Mouse (Mus musculus): ENCODE data around the gene Ak5. TPM values are rescaled to one million over a fixed set of nuclear protein-coding genes. Genes with fewer than 3 reads are reported as not detected.

The Ak5 gene
- polyA plus RNA-seq, 1 experiment from 2014 or later = 3.1 TPM

DNA sequence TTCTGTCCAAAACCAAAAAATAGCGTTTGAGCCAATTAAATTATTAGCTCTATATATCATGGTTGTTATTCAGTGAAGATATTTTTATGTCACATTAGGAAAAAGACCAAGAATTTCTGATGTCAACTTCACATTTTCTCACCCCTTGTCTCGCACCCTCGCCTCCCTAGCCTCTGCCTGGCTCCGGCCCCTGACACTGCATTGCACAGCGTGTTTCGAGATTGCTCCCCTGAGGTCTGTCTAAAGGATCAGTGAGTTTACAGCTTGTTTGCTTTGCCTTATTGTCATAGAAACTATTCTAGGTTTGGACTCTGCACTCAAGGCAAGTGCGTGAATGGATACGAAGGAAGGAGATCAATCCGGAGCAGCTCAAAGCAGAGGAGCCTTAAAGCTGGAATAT lies 20.9 kb upstream of the Ak5 start:
- no peaks in the 10 kb centered on the region for H3K9me3 ChIP-seq
- peaks cover 4% of the 10 kb centered on the region; the same call in 1 of the 2 replicates for H3K4me1 ChIP-seq
- 63% methylated on average over 9 of the region's 9 CpGs for WGBS
- no peak overlapping the region for H3K4me3 ChIP-seq (replicated peaks)
- H3K27me3 ChIP-seq (replicated peaks) = no peaks in the 10 kb centered on the region
- no peak overlapping the region for H3K9ac ChIP-seq
- H3K4me2 ChIP-seq = no peak overlapping the region
- H3K27ac ChIP-seq = no peak overlapping the region
- no peak for ATAC-seq (ENCODE audit: insufficient read depth, low FRiP score, low read depth)
- no peaks in the 10 kb centered on the region for H3K36me3 ChIP-seq

DNA sequence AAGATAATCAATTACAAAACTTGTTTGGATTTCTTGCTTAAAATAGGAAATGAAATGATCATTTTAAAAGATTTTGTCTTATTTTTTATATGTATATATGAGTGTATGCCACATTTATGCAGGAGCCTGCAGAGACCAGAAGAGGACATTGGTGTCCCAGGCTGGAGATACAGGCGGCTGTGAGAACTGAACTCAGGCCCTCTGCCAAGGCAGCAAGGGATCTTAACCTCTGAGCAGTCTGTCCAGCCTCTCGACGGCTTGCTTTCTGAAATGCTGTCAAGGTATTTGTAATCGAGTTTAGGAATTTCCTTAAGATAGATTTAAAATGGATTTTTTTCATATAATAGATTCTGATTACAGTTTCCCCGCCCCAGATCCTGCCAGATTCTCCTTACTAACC lies 20.4 kb upstream of the Ak5 start:
- Histone ChIP-seq H3K27me3 (replicated peaks) (no peaks in the 10 kb centered on the region), H3K9ac (no peak overlapping the region), H3K4me2 (no peak overlapping the region), H3K27ac (no peak overlapping the region), H3K9me3 (no peaks in the 10 kb centered on the region), H3K36me3 (no peaks in the 10 kb centered on the region), H3K4me3 (replicated peaks) (no peak overlapping the region), H3K4me1 (peaks cover 4% of the 10 kb centered on the region; the same call in 1 of the 2 replicates)
- WGBS = 50% methylated on average over 5 of the region's 5 CpGs
- no peak for ATAC-seq (ENCODE audit: insufficient read depth, low FRiP score, low read depth)

GRCm38 (mm10) chr3:152674663-152675062 lies 6.5 kb upstream of the Ak5 start:
- no peaks in the 10 kb centered on the region for H3K4me1 ChIP-seq
- no peaks in the 10 kb centered on the region for H3K36me3 ChIP-seq
- H3K4me2 ChIP-seq = no peak overlapping the region
- WGBS = 68% methylated on average over 6 of the region's 6 CpGs
- no peaks in the 10 kb centered on the region for H3K27me3 ChIP-seq (replicated peaks)
- H3K4me3 ChIP-seq (replicated peaks) = no peak overlapping the region
- no peak for ATAC-seq (ENCODE audit: insufficient read depth, low FRiP score, low read depth)
- no peaks in the 10 kb centered on the region for H3K9me3 ChIP-seq
- no peak overlapping the region for H3K27ac ChIP-seq
- H3K9ac ChIP-seq = no peak overlapping the region

- WGBS = 70% methylated on average over 3 of the region's 3 CpGs
- no peaks in the 10 kb centered on the region for H3K9me3 ChIP-seq
- no peak overlapping the region for H3K27ac ChIP-seq
- ATAC-seq (ENCODE audit: insufficient read depth, low FRiP score, low read depth) = no peak
- peaks cover 8% of the 10 kb centered on the region for H3K4me1 ChIP-seq
- H3K9ac ChIP-seq = no peak overlapping the region
- no peaks in the 10 kb centered on the region for H3K36me3 ChIP-seq
- no peak overlapping the region for H3K4me3 ChIP-seq (replicated peaks)
- H3K27me3 ChIP-seq (replicated peaks) = peaks cover 12% of the 10 kb centered on the region
- no peak overlapping the region for H3K4me2 ChIP-seq
Observed at GRCm38 (mm10) chr3:152669783-152670182, 1.6 kb upstream of the Ak5 start.

DNA sequence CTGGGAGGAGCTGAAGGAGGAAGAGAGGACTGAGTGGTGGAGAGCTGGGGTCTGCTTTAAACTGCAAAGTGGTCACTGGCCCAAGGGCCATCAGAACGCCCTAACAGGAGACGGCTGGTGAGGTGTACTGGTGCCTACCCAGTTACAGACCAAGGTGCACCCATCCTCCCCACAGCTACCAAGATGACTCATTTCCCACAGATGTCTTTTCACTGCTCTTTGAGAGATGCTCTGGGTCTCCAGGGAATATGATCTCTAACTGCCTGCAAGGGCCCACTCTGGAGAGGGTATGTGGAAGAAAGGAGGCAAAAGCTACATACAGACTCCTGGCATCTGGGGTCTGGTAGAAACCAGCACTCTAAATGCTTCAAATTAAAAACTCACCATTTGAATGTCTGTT lies 633 bp upstream of the Ak5 start:
- Histone ChIP-seq H3K4me2 (no peak overlapping the region), H3K4me3 (replicated peaks) (no peak overlapping the region), H3K27ac (no peak overlapping the region), H3K9ac (no peak overlapping the region), H3K4me1 (peaks cover 8% of the 10 kb centered on the region), H3K27me3 (replicated peaks) (peaks cover 12% of the 10 kb centered on the region), H3K9me3 (no peaks in the 10 kb centered on the region), H3K36me3 (no peaks in the 10 kb centered on the region)
- 92% methylated on average over 2 of the region's 2 CpGs for WGBS
- ATAC-seq (ENCODE audit: insufficient read depth, low FRiP score, low read depth) = no peak

GRCm38 (mm10) chr3:152667356-152668211 lies 576 bp downstream of the Ak5 start:
- WGBS = 1% methylated on average over 69 of the region's 82 CpGs
- H3K4me1 ChIP-seq = peaks cover 8% of the 10 kb centered on the region
- ATAC-seq (ENCODE audit: insufficient read depth, low FRiP score, low read depth) = peak; percentile 72

DNA sequence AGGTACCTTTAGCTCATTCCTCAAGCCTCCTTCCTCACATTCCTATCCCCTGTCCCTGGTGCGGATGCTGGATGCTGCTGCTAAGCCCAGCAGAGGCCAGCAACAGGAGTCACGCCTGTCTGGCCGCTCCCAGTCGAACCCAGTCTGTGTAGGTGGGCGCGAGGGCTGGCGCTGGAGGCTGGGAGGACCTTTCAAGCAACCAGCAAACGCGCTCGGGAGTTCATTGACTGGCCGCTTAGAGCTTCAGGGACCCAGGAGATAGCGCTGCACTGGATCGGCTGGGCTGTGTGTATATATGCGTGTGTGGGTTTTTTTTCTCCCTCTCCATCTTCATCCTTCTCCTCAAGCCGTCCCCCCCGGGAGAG lies 1.2 kb downstream of the Ak5 start:
- H3K27me3 ChIP-seq (replicated peaks) = peaks cover 12% of the 10 kb centered on the region
- H3K27ac ChIP-seq = no peak overlapping the region
- ATAC-seq (ENCODE audit: insufficient read depth, low FRiP score, low read depth) = 0 out of 2 replicates have a peak, but pooled peaks have one; percentile 37
- H3K4me3 ChIP-seq (replicated peaks) = peak overlapping the region; percentile 53
- H3K36me3 ChIP-seq = no peaks in the 10 kb centered on the region
- H3K4me2 ChIP-seq = peak overlapping the region; percentile 98
- peaks cover 8% of the 10 kb centered on the region for H3K4me1 ChIP-seq
- H3K9me3 ChIP-seq = no peaks in the 10 kb centered on the region
- 4% methylated on average over 16 of the region's 16 CpGs for WGBS
- no peak overlapping the region; the same call in 1 of the 2 replicates for H3K9ac ChIP-seq

More at GRCm38 (mm10) chr3:152667356-152668211, 576 bp downstream of the Ak5 start:
- Histone ChIP-seq H3K9ac (peak overlapping the region; percentile 41; the same call in 1 of the 2 replicates), H3K27ac (no peak overlapping the region), H3K9me3 (no peaks in the 10 kb centered on the region), H3K4me2 (peak overlapping the region; percentile 98), H3K27me3 (replicated peaks) (peaks cover 12% of the 10 kb centered on the region), H3K36me3 (no peaks in the 10 kb centered on the region), H3K4me3 (replicated peaks) (peak overlapping the region; percentile 53)

DNA sequence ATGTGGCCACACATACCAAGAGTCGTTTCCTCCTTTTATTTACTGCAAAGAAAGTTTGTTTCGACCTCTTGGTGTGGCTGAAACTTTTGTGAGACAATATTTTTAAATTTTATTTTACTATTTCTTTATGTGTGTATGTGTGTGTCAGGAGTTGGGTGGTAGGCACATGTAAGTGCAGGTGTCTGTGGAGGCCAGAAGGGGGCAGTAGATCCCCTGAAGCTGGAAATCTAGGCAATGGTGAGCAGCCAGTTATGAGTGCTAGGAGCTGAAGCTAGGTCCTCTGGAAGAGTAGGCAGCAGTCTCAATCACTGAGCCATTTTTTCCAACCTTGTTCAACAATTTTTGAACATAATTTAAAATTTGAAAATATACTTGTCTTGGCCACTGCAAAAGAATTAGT lies 9.6 kb downstream of the Ak5 start:
- H3K4me1 ChIP-seq = no peaks in the 10 kb centered on the region
- H3K27me3 ChIP-seq (replicated peaks) = no peaks in the 10 kb centered on the region
- no peaks in the 10 kb centered on the region for H3K36me3 ChIP-seq
- no peak overlapping the region for H3K4me3 ChIP-seq (replicated peaks)
- 82% methylated on average over 2 of the region's 2 CpGs for WGBS
- no peaks in the 10 kb centered on the region for H3K9me3 ChIP-seq
- no peak overlapping the region for H3K4me2 ChIP-seq
- H3K9ac ChIP-seq = no peak overlapping the region
- no peak overlapping the region for H3K27ac ChIP-seq
- ATAC-seq (ENCODE audit: insufficient read depth, low FRiP score, low read depth) = no peak

DNA sequence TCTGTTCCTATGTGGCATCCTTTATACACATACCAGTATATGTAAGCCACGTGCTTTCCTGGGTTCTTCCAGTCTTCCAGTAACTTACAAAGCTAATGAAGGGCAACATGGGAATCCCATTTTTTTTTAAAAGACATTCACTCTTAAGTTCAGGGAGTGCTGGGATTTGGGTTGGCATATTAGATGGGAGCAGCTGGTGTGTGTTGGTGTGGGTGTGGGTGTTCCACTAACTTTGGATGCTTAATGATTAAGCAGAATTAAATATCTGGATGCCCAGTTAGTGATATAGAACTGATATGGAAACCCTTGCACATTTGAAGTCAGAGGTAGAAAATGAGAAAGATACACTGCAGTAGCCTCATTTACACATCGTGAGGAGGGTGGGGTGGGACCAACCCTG lies 16.2 kb downstream of the Ak5 start:
- Histone ChIP-seq H3K9me3 (no peaks in the 10 kb centered on the region), H3K4me1 (no peaks in the 10 kb centered on the region), H3K36me3 (no peaks in the 10 kb centered on the region), H3K4me2 (no peak overlapping the region), H3K9ac (no peak overlapping the region), H3K4me3 (replicated peaks) (no peak overlapping the region), H3K27me3 (replicated peaks) (no peaks in the 10 kb centered on the region), H3K27ac (no peak overlapping the region)
- WGBS = 77% methylated on average over 2 of the region's 2 CpGs
- ATAC-seq (ENCODE audit: insufficient read depth, low FRiP score, low read depth) = no peak

- Histone ChIP-seq H3K4me1 (no peaks in the 10 kb centered on the region), H3K9me3 (no peaks in the 10 kb centered on the region), H3K27me3 (replicated peaks) (no peaks in the 10 kb centered on the region), H3K27ac (no peak overlapping the region), H3K9ac (no peak overlapping the region), H3K4me2 (no peak overlapping the region), H3K4me3 (replicated peaks) (no peak overlapping the region), H3K36me3 (no peaks in the 10 kb centered on the region)
- ATAC-seq (ENCODE audit: insufficient read depth, low FRiP score, low read depth) = no peak
- 86% methylated on average over 5 of the region's 5 CpGs for WGBS
Observed at GRCm38 (mm10) chr3:152644610-152645009, 23.6 kb downstream of the Ak5 start.

DNA sequence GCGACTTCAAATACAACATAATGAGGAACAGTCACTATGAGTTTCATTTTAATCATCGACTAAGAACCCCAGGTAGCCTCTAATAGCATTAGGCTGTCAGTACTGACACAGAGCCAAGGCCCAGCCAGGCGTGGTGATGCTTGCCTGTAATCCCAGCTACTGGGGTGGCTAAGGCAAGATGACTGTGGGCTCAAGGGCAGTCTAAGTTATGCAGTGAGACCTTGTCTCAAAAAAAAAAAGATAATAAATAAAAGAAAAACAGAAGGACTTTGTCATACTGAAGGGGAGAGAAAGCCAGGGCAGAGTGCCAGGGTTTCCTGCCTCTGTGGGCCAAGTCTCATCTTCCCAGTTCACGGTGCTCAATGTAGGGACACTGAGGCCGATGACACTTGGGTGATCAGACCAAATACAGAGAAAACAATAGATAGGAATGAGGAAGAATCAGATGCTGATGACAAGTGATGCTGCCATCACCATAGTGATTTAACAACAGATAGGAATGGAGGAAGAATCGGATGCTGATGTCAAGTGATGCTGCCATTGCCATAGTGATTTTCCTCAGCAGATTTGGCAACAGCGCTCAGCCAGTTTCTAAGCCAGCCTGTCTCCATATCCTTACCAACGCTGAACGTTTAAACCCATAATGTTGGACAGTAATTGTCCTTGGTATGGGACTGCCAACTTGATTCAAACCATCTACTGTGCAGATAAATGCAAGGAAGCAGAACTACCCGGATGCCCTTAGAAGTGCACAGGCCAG lies 42.9 kb downstream of the Ak5 start:
- no peak for ATAC-seq (ENCODE audit: insufficient read depth, low FRiP score, low read depth)
- Histone ChIP-seq H3K27me3 (replicated peaks) (no peaks in the 10 kb centered on the region), H3K4me3 (replicated peaks) (no peak overlapping the region), H3K9me3 (no peaks in the 10 kb centered on the region), H3K4me2 (no peak overlapping the region), H3K9ac (no peak overlapping the region), H3K27ac (no peak overlapping the region), H3K4me1 (no peaks in the 10 kb centered on the region), H3K36me3 (no peaks in the 10 kb centered on the region)
- 82% methylated on average over 10 of the region's 10 CpGs for WGBS

GRCm38 (mm10) chr3:152620534-152620933 lies 47.6 kb downstream of the Ak5 start:
- no peaks in the 10 kb centered on the region for H3K4me1 ChIP-seq
- no peak for ATAC-seq (ENCODE audit: insufficient read depth, low FRiP score, low read depth)
- no peaks in the 10 kb centered on the region for H3K27me3 ChIP-seq (replicated peaks)
- 59% methylated on average over 11 of the region's 11 CpGs for WGBS
- no peaks in the 10 kb centered on the region for H3K36me3 ChIP-seq
- no peak overlapping the region for H3K9ac ChIP-seq
- no peak overlapping the region for H3K27ac ChIP-seq
- no peaks in the 10 kb centered on the region for H3K9me3 ChIP-seq
- no peak overlapping the region for H3K4me3 ChIP-seq (replicated peaks)
- no peak overlapping the region for H3K4me2 ChIP-seq

Data from stomach, embryonic 15.5 days (tissue).